26 mouse cellular contexts compared by ENCODE assay signal in the genomic region with DNA sequence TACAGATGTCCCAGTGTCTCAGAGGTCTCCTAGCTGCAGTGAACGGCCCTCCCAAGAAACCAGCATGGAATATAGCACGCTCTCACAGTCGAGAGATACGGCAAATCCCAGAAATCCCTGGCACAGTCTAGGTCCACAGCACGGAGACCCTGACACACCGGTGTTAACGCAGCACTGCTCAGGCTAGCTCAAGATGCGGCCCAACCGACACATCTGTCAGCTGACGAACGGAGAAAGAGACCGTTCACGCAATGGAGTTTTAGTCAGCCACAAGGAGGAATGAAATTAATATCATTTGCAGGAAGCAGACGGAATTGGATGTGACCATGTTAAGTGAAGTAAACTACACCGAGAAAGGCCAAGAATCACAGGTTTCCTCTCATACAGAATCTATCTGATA. TPM values are rescaled to one million over a fixed set of nuclear protein-coding genes. Genes with fewer than 3 reads are reported as not detected.
DNase-seq lines count a peak whose midpoint lies in the region; ATAC-seq and TF ChIP-seq lines count a peak whose summit lies in the region.
"Had no signal": no experiment of that assay in that cellular context is flagged by ENCODE, and none has a peak within 500 bp of the region (broad histone marks: within the 10 kb centered on the region; RNA-seq: fewer than 3 reads in every experiment).

No protein-coding gene starts in this region.

- no peak for TF ChIP-seq EP300 in heart, adult 2 months (IDR thresholded peaks at IDR 0.05; ENCODE audit: insufficient read depth, low read depth, low read length)
- no peak for TF ChIP-seq EP300 in CH12.LX (IDR thresholded peaks at IDR 0.05; ENCODE audit: low read length)

- in situ Hi-C loops in CH12.LX (cut with MboI; ENCODE audit: low pct_ligation_motif_present, low pct_unique_long_range_greater_than_20kb, low sequenced_read_pairs): no loop called here

- TF ChIP-seq POLR2A in heart, adult 2 months (IDR thresholded peaks at IDR 0.05; ENCODE audit: insufficient read depth, low read depth, low read length): no peak
- no peak for TF ChIP-seq POLR2A in CH12.LX (IDR thresholded peaks at IDR 0.05; ENCODE audit: low read depth, low read length)

- H3K9me3 ChIP-seq in megakaryocyte, embryonic 14.5 days: peaks cover 14% of the 10 kb centered on the region; the same call in 1 of the 2 replicates
- peaks cover 6% of the 10 kb centered on the region for H3K9me3 ChIP-seq in CH12.LX (replicated peaks; ENCODE audit: low read length)
- H3K9me3 ChIP-seq in hindbrain, embryonic 12.5 days (replicated peaks): no peaks in the 10 kb centered on the region
- H3K9me3 ChIP-seq: embryonic facial prominence, embryonic 12.5 days; embryonic facial prominence, embryonic 15.5 days; G1E; heart, embryonic 10.5 days; heart, embryonic 13.5 days; hindbrain, embryonic 10.5 days had no signal

- H3K4me1 ChIP-seq in heart, adult 2 months (ENCODE audit: control insufficient read depth, insufficient read depth, low read length): no peaks in the 10 kb centered on the region
- H3K4me1 ChIP-seq in megakaryocyte, embryonic 14.5 days: peaks cover 65% of the 10 kb centered on the region
- peaks cover 7 to 37% of the 10 kb centered on the region in 2 experiments for H3K4me1 ChIP-seq in CH12.LX (ENCODE audit: control insufficient read depth in 1 of 2, insufficient read depth in 2 of 2)
- no peaks in the 10 kb centered on the region for H3K4me1 ChIP-seq in brown adipose tissue, adult 24 weeks (ENCODE audit: control insufficient read depth, insufficient read depth, insufficient read length, low read length)
- H3K4me1 ChIP-seq in hindbrain, embryonic 12.5 days: no peaks in the 10 kb centered on the region
- H3K4me1 ChIP-seq: embryonic facial prominence, embryonic 12.5 days; embryonic facial prominence, embryonic 15.5 days; heart, embryonic 10.5 days; hindbrain, embryonic 10.5 days had no signal

- no peak for ATAC-seq in megakaryocyte, adult 5-6 weeks (ENCODE audit: poor library complexity, severe bottlenecking)
- no peak for ATAC-seq in hindbrain, embryonic 12.5 days (ENCODE audit: low FRiP score)
- ATAC-seq in granulocyte monocyte progenitor cell, adult 5-6 weeks (replicated peaks; ENCODE audit: poor library complexity, severe bottlenecking): no peak
- ATAC-seq: forebrain, embryonic 14.5 days; forebrain, postnatal 0 days; hindbrain, postnatal 0 days; inflammation-experienced regulatory T-cells, adult 6 months had no signal

- 94% methylated on average over 15 of the region's 15 CpGs for WGBS in heart, adult 2 months
- WGBS in hindbrain, embryonic 12.5 days: 92% methylated on average over 15 of the region's 15 CpGs

- peak overlapping the region; percentile 65; the same call in 1 of the 2 replicates for H3K27ac ChIP-seq in heart, adult 2 months
- peak overlapping the region; percentile 3; the same call in 1 of the 2 replicates for H3K27ac ChIP-seq in CH12.LX (ENCODE audit: insufficient read depth, low read depth)
- H3K27ac ChIP-seq in brown adipose tissue, adult 24 weeks (replicated peaks; ENCODE audit: low read depth, low read length): no peak overlapping the region
- no peak overlapping the region for H3K27ac ChIP-seq in hindbrain, embryonic 12.5 days
- H3K27ac ChIP-seq: embryonic facial prominence, embryonic 12.5 days; embryonic facial prominence, embryonic 15.5 days; heart, embryonic 10.5 days; heart, embryonic 13.5 days; hindbrain, embryonic 10.5 days; hindbrain, embryonic 14.5 days; hindbrain, postnatal 0 days had no signal

- peak in 1 of 2 experiments; percentile 15 for DNase-seq in heart, adult 2 months
- DNase-seq in heart, postnatal 36 days: no peak
- DNase-seq in CH12.LX (ENCODE audit: extremely low read depth): no peak
- DNase-seq: adrenal gland, adult 2 months; cerebellum, adult 18-20 months; cerebellum, adult 9-10 months; cerebellum, postnatal 14 days; forebrain, postnatal 0 days; gastrocnemius, postnatal 36 days; kidney, adult 11 months had no signal

- H3K4me3 ChIP-seq in heart, adult 2 months: no peak overlapping the region
- H3K4me3 ChIP-seq in megakaryocyte, embryonic 14.5 days (replicated peaks): peak overlapping the region; percentile 88
- no peak overlapping the region for H3K4me3 ChIP-seq in CH12.LX (replicated peaks in 1 of 3; ENCODE audit: low read depth in 2 of 3, low read length in 2 of 3, poor library complexity in 1 of 3)
- peak overlapping the region; percentile 13; the same call in 1 of the 2 replicates for H3K4me3 ChIP-seq in brown adipose tissue, adult 24 weeks (ENCODE audit: insufficient read depth, low read depth, low read length)
- H3K4me3 ChIP-seq in hindbrain, embryonic 12.5 days: no peak overlapping the region
- H3K4me3 ChIP-seq: embryonic facial prominence, embryonic 12.5 days; embryonic facial prominence, embryonic 15.5 days; heart, embryonic 10.5 days; heart, embryonic 13.5 days; hindbrain, embryonic 10.5 days had no signal

- no peaks in the 10 kb centered on the region for H3K79me2 ChIP-seq in heart, adult 2 months (replicated peaks; ENCODE audit: control insufficient read depth, insufficient read depth, low read length)
- no peaks in the 10 kb centered on the region for H3K79me2 ChIP-seq in CH12.LX (replicated peaks; ENCODE audit: control insufficient read depth, extremely low read depth, insufficient read depth, poor library complexity, severe bottlenecking)

- H3K36me3 ChIP-seq in heart, adult 2 months (ENCODE audit: control insufficient read depth, insufficient read depth, low read length): no peaks in the 10 kb centered on the region
- peaks cover 42% of the 10 kb centered on the region for H3K36me3 ChIP-seq in megakaryocyte, embryonic 14.5 days (replicated peaks; ENCODE audit: low read length)
- H3K36me3 ChIP-seq in CH12.LX (replicated peaks in 1 of 2; ENCODE audit: control insufficient read depth in 1 of 2, insufficient read depth in 1 of 2, low read length in 1 of 2): no peaks in the 10 kb centered on the region
- no peaks in the 10 kb centered on the region for H3K36me3 ChIP-seq in hindbrain, embryonic 12.5 days
- H3K36me3 ChIP-seq: embryonic facial prominence, embryonic 12.5 days; embryonic facial prominence, embryonic 15.5 days; G1E; heart, embryonic 10.5 days; heart, embryonic 13.5 days; hindbrain, embryonic 10.5 days had no signal

- TF ChIP-seq RAD21 in CH12.LX (IDR thresholded peaks at IDR 0.05; ENCODE audit: low read depth, low read length): no peak

- no peaks in the 10 kb centered on the region for H3K27me3 ChIP-seq in heart, adult 2 months (ENCODE audit: control insufficient read depth, insufficient read depth, low read length)
- no peaks in the 10 kb centered on the region for H3K27me3 ChIP-seq in megakaryocyte, embryonic 14.5 days (replicated peaks)
- H3K27me3 ChIP-seq in CH12.LX (replicated peaks): no peaks in the 10 kb centered on the region
- H3K27me3 ChIP-seq in hindbrain, embryonic 12.5 days: no peaks in the 10 kb centered on the region
- H3K27me3 ChIP-seq: embryonic facial prominence, embryonic 12.5 days; embryonic facial prominence, embryonic 15.5 days; heart, embryonic 13.5 days; Patski had no signal

- intact Hi-C loops in heart, adult 2 months (cut with DNase I): loop anchor here (2.0 to 10.0 kb wide), 2 partner anchors 13 to 1889 kb away; a partner anchor contains a TSS
- intact Hi-C loops in heart, postnatal 36 days (cut with DNase I): no loop called here

- H3K9ac ChIP-seq in heart, adult 2 months (ENCODE audit: low read depth, low read length): no peak overlapping the region
- H3K9ac ChIP-seq in CH12.LX (ENCODE audit: insufficient read depth, low read depth): no peak overlapping the region
- H3K9ac ChIP-seq in hindbrain, embryonic 12.5 days: no peak overlapping the region
- H3K9ac ChIP-seq: embryonic facial prominence, embryonic 12.5 days; embryonic facial prominence, embryonic 15.5 days; forebrain, postnatal 0 days; heart, embryonic 13.5 days; hindbrain, embryonic 14.5 days had no signal

- no peak for TF ChIP-seq CTCF in heart, adult 2 months (IDR thresholded peaks at IDR 0.05)
- TF ChIP-seq CTCF in CH12.LX (conservative IDR thresholded peaks at IDR 0.05 in 1 of 2, IDR thresholded peaks at IDR 0.05 in 1 of 2; ENCODE audit: low read depth in 2 of 2, low read length in 2 of 2): no peak

- H3K4me2 ChIP-seq in CH12.LX (ENCODE audit: insufficient read depth, low read depth, poor library complexity, severe bottlenecking): no peak overlapping the region
- H3K4me2 ChIP-seq in hindbrain, embryonic 12.5 days (replicated peaks): no peak overlapping the region
- H3K4me2 ChIP-seq: embryonic facial prominence, embryonic 12.5 days; embryonic facial prominence, embryonic 15.5 days; heart, embryonic 13.5 days; hindbrain, embryonic 14.5 days had no signal

- dilution Hi-C loops in CH12.LX (cut with MboI; ENCODE audit: extremely low pct_ligation_motif_present, extremely low pct_unique_long_range_greater_than_20kb, low sequenced_read_pairs): no loop called here

TF ChIP-seq in CH12.LX, 34 proteins besides CTCF, POLR2A, EP300 and RAD21:
- 0 out of 2 replicates have a peak, but pooled peaks have one; percentile 10 for TF ChIP-seq SIN3A (IDR thresholded peaks at IDR 0.05; ENCODE audit: low read length)
- TF ChIP-seq ELF1 (IDR thresholded peaks at IDR 0.05; ENCODE audit: low read depth, low read length): no peak

RNA-seq across cellular contexts. Expression of a gene that starts 13.3 kb away (rescaled TPM):
- total RNA-seq in heart, adult 2 months (2021): 10 to 100 TPM; 45.9 to 54.0 TPM
- 9.6 and 16.8 TPM in 2 replicates for polyA plus RNA-seq in heart, adult 2 months (2012; rRNA removed)
- 10 to 100 TPM; 47.0 to 54.8 TPM for total RNA-seq in heart, postnatal 36 days (2021)
- 7.2 and 14.6 TPM in 2 replicates for polyA plus RNA-seq in megakaryocyte, embryonic 14.5 days (2012; ENCODE audit: insufficient read depth, low replicate concordance)
- 81.0 and 82.3 TPM in 2 replicates for total RNA-seq in megakaryocyte, adult 5-6 weeks (2015)
- 96.7 and 113 TPM in 2 replicates for total RNA-seq in megakaryocyte, adult 5-6 weeks (2017)
- total RNA-seq in CH12.LX (2012; rRNA removed) (57.2 and 63.9 TPM in 2 replicates), CH12.LX (2014; rRNA removed) (59.8 and 66.6 TPM in 2 replicates)
- polyA plus RNA-seq in CH12.LX (2012; ENCODE audit: insufficient read length, low read depth): 88.0 and 92.0 TPM in 2 replicates
- 28.7 and 29.0 TPM in 2 replicates for polyA plus RNA-seq in brown adipose tissue, adult 24 weeks (2012; ENCODE audit: insufficient read depth, insufficient read length, missing spikeins)
- polyA plus RNA-seq in hindbrain, embryonic 12.5 days (2016; fragmentation: Nextera tagmentation; extraction: Ambion mirVana): 81.3 and 84.2 TPM in 2 replicates
- 88.4 and 105 TPM in 2 replicates for total RNA-seq in granulocyte monocyte progenitor cell, adult 5-6 weeks (2014; fragmentation: Nextera tagmentation)
- 126 and 137 TPM in 2 replicates for total RNA-seq in granulocyte monocyte progenitor cell, adult 5-6 weeks (2017)

Comparison
In these comparisons a context has a peak if more than half of its experiments do, and no peak if none do; other contexts are left out.
1. H3K27ac ChIP-seq: peak in heart, adult 2 months (single experiment) and CH12.LX (single experiment); none in brown adipose tissue, adult 24 weeks (single experiment) and hindbrain, embryonic 12.5 days (single experiment).
2. H3K4me3 ChIP-seq: peak in megakaryocyte, embryonic 14.5 days (single experiment) and brown adipose tissue, adult 24 weeks (single experiment); none in heart, adult 2 months (single experiment), CH12.LX (0 of 3) and hindbrain, embryonic 12.5 days (single experiment).